Mouse (Mus musculus) neural tube, embryonic 15.5 days (tissue): ENCODE results near the gene Coq5. TPM values are rescaled to one million over a fixed set of nuclear protein-coding genes. Genes with fewer than 3 reads are reported as not detected.
A peak's percentile ranks its signal among the peaks of the same experiment; 100 is the strongest.
"Not testable (repeated sequence)": the region's sequence is repeated elsewhere in the genome, so short reads cannot be mapped to it uniquely, and the experiment has no call there.

Source experiments
- ATAC-seq: fragments of 200-750 bp; cut with Nextera tagmentation; 2 replicates; pipeline ENCODE4 v1.8.0; 2017; ENCODE audit warnings: mild to moderate bottlenecking, moderate TSS enrichment, moderate library complexity; ENCODE audit not compliant: low FRiP score
- H3K27ac ChIP-seq: fragments of 300-500 bp; sonication (generic); replicated peaks from 2 replicates; pipeline ENCODE4 v1.5.1; 2015; ENCODE audit warnings: mild to moderate bottlenecking, inconsistent platforms
- H3K27me3 ChIP-seq: fragments of 300-500 bp; sonication (generic); replicated peaks from 2 replicates; pipeline ENCODE4 v1.6.1; 2015; ENCODE audit warnings: inconsistent platforms
- H3K36me3 ChIP-seq: fragments of 300-500 bp; sonication (generic); 2 replicates; pipeline ENCODE4 v1.6.1; 2015; ENCODE audit warnings: inconsistent platforms
- H3K4me1 ChIP-seq: fragments of 300-500 bp; sonication (generic); 2 replicates; pipeline ENCODE4 v1.6.1; 2015; ENCODE audit warnings: inconsistent platforms
- H3K4me2 ChIP-seq: fragments of 300-500 bp; sonication (generic); 2 replicates; pipeline ENCODE4 v1.6.1; 2015; ENCODE audit warnings: inconsistent platforms, mild to moderate bottlenecking, moderate library complexity
- H3K4me3 ChIP-seq: fragments of 300-500 bp; sonication (generic); replicated peaks from 2 replicates; pipeline ENCODE4 v1.5.1; 2015; ENCODE audit warnings: mild to moderate bottlenecking, inconsistent platforms
- H3K9ac ChIP-seq: fragments of 300-500 bp; sonication (generic); replicated peaks from 2 replicates; pipeline ENCODE4 v1.6.1; 2015; ENCODE audit warnings: mild to moderate bottlenecking, inconsistent platforms
- H3K9me3 ChIP-seq: fragments of 300-500 bp; sonication (generic); replicated peaks from 2 replicates; pipeline ENCODE4 v1.6.1; 2016; ENCODE audit warnings: inconsistent platforms
- WGBS: fragments of 180-500 bp; shearing (Covaris S2); methylation state at CpG from one replicate; pipeline ENCODE4 v1.1.7; 2015; ENCODE audit warnings: mixed read lengths; 5-methylcytosine and 5-hydroxymethylcytosine counted together
- polyA plus RNA-seq: library from polyadenylated mRNA; unstranded; fragments of >200 nt; fragmentation: Nextera tagmentation; extraction: Ambion mirVana; gene quantifications from 2 replicates; pipeline ENCODE4 v1.2.1, GENCODE M21; 2015

The Coq5 gene
- polyA plus RNA-seq, 1 experiment from 2014 or later = 63.7 TPM

DNA sequence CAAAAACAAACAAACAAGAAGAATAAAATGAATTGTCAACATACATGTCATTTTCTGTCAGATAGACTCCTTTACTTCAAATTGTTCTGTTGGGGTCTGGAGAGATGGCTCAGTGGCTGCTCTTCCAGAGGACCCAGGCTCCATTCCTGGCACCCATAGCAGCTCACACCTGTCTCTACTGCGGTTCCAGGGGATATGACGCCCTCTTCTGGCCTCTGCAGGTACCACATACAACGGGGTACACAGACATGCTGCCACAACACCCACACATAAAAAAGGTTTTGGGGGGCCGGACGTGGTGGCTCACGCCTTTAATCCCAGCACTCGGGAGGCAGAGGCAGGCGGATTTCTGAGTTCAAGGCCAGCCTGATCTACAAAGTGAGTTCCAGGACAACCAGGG, 14.7 kb downstream of the Coq5 start:
- H3K9ac ChIP-seq = no peak overlapping the region
- H3K4me1 ChIP-seq = peaks cover 17% of the 10 kb centered on the region
- no peak for ATAC-seq
- 90% methylated on average over 8 of the region's 8 CpGs for WGBS
- H3K36me3 ChIP-seq = peaks cover 81% of the 10 kb centered on the region
- no peak overlapping the region for H3K4me3 ChIP-seq
- no peak overlapping the region for H3K4me2 ChIP-seq
- H3K27ac ChIP-seq = no peak overlapping the region
- no peaks in the 10 kb centered on the region for H3K27me3 ChIP-seq
- H3K9me3 ChIP-seq = no peaks in the 10 kb centered on the region

DNA sequence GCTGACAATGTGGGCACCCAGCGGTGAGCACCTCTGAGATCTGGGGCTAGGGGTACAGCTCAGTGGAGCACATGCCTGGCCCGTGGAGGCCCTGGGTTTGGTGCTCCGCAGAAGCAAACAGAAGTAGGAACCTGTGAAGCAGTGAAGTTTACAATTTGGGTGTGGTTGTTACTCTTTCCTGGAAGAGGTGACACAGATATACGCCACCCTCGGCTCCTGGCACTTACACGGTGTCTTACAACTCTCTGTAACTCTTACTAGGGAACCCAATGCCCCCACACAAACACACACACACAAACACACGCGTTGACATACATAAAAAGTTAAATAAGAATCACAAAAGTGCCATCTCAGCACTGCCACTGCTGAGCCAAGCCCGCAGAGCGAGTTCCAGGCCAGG, 16.9 kb downstream of the Coq5 start:
- Histone ChIP-seq H3K27me3 (no peaks in the 10 kb centered on the region), H3K36me3 (peaks cover 63% of the 10 kb centered on the region), H3K27ac (no peak overlapping the region), H3K9me3 (no peaks in the 10 kb centered on the region), H3K4me2 (no peak overlapping the region), H3K4me3 (no peak overlapping the region), H3K4me1 (peaks cover 24% of the 10 kb centered on the region), H3K9ac (no peak overlapping the region)
- no peak for ATAC-seq
- WGBS = 88% methylated on average over 10 of the region's 10 CpGs

DNA sequence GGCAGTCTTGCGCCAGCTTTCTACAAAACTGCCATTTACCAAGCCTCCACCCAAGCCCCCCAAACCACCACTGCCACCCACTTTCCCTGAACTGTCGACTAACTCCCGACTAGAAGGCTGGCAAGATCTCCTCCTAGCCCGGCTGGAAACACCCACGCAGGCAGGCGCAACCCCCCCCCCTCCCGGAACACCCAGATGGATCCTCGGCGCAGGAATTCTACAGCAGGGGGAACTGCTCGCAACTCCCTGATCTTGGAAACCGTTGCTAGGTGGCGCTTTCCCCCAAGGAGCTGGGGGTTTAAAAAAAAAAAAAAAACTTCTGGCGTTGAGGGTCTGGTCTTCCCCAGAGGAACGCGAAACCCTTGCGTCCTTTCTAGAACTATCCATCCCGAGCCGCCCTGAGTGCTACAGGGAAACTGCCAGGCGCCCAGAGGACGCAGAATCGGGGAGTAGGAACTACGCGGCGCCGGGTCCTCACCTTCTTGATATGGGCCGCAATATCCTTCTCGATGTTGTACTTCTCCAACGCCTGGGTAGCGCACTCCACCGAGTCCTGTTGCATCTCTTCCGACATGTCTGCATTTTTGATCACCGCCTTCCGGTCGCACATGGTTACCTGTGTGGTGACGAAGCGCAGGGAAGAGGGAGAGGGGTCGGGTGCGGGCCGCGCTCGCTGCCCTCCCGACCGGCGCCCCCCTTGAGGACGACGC, 20.7 kb downstream of the Coq5 start:
- under 1% methylated on average over 46 of the region's 46 CpGs for WGBS
- peaks cover 34% of the 10 kb centered on the region for H3K4me1 ChIP-seq
- no peaks in the 10 kb centered on the region for H3K9me3 ChIP-seq
- peak overlapping the region; percentile 93 for H3K27ac ChIP-seq
- peak overlapping the region; percentile 82 for H3K4me3 ChIP-seq
- H3K9ac ChIP-seq = peak overlapping the region; percentile 88
- no peaks in the 10 kb centered on the region for H3K27me3 ChIP-seq
- ATAC-seq = peak; percentile 62
- H3K36me3 ChIP-seq = peaks cover 35% of the 10 kb centered on the region
- peak overlapping the region; percentile 70 for H3K4me2 ChIP-seq

DNA sequence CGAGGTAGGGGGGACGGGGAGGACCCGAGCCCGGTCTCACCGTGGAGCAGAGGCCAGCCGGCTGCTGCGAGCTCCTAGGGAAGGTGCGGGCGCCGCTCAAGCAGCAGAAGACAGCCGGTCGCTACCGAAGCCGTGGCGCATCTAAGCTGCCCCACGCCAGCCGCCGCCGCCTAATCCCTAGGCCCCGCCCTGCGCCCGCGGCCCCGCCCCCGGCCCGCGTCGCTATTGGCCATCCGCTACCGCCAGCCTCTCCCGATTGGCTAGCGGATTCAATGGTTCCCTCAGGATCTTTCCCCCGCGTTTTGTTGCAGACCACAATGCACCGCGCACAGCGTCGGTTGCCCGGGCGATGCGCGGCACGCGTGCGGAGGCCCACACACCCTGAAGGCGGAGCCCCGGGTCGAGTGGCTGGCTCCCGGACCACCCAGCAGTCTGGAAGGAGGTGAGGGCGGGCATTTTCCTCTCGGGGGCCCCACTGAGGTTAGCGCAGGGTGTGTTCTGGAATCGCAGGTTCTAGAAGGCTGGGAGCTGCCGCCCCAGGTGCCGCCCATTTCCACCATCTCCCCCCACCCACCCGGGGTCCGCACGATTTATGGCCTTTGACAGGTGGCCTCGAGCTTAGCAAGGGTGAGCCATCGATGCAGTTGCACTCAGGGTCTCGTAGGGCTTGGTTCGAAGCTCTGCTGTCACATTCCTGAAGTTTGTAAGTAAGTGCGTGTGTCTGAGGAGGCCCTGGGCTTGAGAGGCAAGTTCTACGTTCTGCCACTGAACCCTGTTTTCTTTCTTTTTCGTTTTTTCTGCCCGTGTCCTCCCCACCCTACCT, 21.5 kb downstream of the Coq5 start, which contains the start of gene Dynll1:
TSS of gene Dynll1 (minus strand) at position 208 of the 823 bp plus-strand sequence.
- ATAC-seq = peak; percentile 97
- H3K4me1 ChIP-seq = peaks cover 34% of the 10 kb centered on the region

DNA sequence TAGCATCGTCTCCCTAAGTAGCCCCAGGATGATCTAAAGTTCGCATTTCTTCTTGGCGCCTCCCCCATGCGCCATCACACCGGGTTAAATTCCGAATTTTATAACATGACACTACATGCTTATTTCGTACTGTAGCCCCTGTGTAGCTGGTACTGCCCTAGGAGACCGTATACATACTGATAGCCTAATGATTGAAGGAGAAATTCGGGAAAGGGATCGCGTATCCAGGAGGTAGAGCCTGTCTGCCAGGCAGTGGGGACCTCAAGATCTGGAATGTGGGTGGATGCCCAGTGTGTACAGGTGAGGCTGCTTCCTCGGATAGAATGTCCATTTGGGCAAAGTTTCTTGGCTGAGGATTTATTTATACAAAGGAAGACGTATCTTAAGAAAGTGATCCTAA, 22.1 kb downstream of the Coq5 start:
- Histone ChIP-seq H3K9me3 (no peaks in the 10 kb centered on the region), H3K4me2 (peak overlapping the region; percentile 65), H3K4me1 (peaks cover 34% of the 10 kb centered on the region), H3K4me3 (peak overlapping the region; percentile 82), H3K27me3 (no peaks in the 10 kb centered on the region), H3K9ac (peak overlapping the region; percentile 52), H3K36me3 (peaks cover 21% of the 10 kb centered on the region), H3K27ac (peak overlapping the region; percentile 78)
- no peak; the same call in 1 of the 2 replicates for ATAC-seq
- WGBS = 28% methylated on average over 13 of the region's 13 CpGs

More for the DNA sequence above, 21.5 kb downstream of the Coq5 start, which contains the start of gene Dynll1:
- H3K27me3 ChIP-seq = no peaks in the 10 kb centered on the region
- H3K27ac ChIP-seq = peak within 1 kb of the TSS; percentile 93
- no peaks in the 10 kb centered on the region for H3K9me3 ChIP-seq
- H3K4me3 ChIP-seq = peak within 1 kb of the TSS; percentile 82
- H3K36me3 ChIP-seq = peaks cover 27% of the 10 kb centered on the region
- H3K4me2 ChIP-seq = peak within 1 kb of the TSS; percentile 70
- under 1% methylated on average over 66 of the region's 66 CpGs for WGBS
- peak within 1 kb of the TSS; percentile 88 for H3K9ac ChIP-seq

DNA sequence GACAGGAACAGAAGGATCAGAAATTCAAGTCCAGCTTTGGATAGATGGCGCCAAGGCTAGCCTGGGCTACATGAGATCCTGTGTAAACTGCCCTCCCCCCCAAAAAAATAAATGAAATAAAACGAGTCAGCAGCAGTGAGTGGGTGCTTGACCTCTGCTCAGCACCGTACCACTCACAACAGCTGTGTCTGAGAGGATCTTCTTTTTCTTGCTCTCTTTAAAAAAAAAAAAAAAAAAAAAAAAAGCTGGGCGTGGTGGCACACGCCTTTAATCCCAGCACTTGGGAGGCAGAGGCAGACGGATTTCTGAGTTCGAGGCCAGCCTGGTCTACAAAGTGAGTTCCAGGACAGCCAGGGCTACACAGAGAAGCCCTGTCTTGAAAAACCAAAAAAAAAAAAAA, 22.7 kb downstream of the Coq5 start:
- ATAC-seq, H3K27ac ChIP-seq, H3K27me3 ChIP-seq, H3K4me3 ChIP-seq, H3K9ac ChIP-seq, H3K9me3 ChIP-seq: not testable (repeated sequence)
- Histone ChIP-seq H3K4me2 (peak overlapping the region; percentile 65), H3K4me1 (peaks cover 32% of the 10 kb centered on the region), H3K36me3 (peaks cover 16% of the 10 kb centered on the region)
- 90% methylated on average over 5 of the region's 7 CpGs for WGBS

DNA sequence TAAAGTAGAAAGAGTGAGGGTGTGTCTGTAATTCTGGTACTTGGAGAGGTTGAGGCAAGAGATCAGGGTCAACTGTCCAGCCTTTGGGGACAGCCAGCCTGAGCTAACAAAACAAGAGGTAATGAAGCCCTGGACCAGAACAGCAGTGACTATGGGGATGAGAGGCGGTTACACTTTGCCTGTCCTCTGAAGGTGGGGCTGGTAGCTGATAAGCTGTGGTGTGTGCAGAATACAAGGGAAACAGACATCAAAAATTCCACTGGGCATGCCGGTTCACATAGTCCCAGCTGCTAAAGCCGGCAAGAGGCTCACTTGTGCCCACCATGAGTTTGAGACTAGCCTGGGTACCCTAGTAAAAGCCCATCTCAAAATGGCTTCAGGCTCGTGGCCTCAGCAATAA, 32.9 kb downstream of the Coq5 start:
- no peak overlapping the region for H3K4me2 ChIP-seq
- no peaks in the 10 kb centered on the region for H3K36me3 ChIP-seq
- no peaks in the 10 kb centered on the region for H3K27me3 ChIP-seq
- ATAC-seq = no peak
- H3K4me1 ChIP-seq = peaks cover 12% of the 10 kb centered on the region
- WGBS = 88% methylated on average over 4 of the region's 4 CpGs
- H3K27ac ChIP-seq = no peak overlapping the region
- no peak overlapping the region for H3K4me3 ChIP-seq
- no peak overlapping the region for H3K9ac ChIP-seq
- no peaks in the 10 kb centered on the region for H3K9me3 ChIP-seq

DNA sequence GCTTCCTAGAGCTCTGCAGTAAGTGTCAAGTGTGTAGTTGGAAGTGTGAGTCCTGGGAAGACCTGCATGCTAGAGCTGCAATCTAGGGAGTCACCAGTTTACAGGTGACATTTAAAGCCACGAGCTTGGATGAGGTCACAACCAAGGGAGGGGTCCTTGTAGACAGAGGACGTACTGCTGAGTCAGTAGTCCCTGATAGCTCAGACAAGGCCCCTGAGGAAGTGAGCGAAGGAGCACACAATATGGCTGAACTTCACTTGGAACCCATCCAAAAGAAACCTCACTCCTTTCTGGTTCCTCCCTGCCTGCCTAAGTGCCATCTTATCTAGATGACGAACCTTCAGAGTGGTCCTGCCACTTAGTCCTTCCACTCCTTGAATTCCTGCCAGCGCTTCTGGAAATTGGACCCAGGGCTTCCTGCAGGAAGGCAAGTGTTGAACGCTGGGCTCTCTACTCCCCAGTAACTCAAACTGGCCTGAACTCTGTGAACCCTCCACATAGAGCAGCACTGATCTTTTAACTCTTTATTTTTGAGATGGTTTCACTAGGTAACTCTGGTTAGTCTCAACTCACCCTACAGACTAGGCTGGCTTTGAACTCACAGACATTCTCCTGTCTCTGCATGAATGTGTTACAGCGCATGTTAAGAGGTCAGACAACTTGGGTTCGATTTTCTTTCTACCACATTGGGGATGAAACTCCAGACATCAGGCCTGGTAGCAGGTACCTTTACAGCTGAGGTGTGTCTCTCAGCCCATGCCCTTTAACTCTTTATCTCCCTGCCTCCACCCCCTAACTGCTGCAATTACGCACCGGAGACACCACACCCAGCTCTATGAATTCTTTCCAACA, 33.6 kb downstream of the Coq5 start:
- peaks cover 19% of the 10 kb centered on the region for H3K4me1 ChIP-seq
- H3K4me2 ChIP-seq = no peak overlapping the region
- H3K9ac ChIP-seq = no peak overlapping the region
- H3K9me3 ChIP-seq = no peaks in the 10 kb centered on the region
- no peak for ATAC-seq
- H3K4me3 ChIP-seq = no peak overlapping the region
- H3K27me3 ChIP-seq = no peaks in the 10 kb centered on the region
- WGBS = 76% methylated on average over 10 of the region's 10 CpGs
- H3K36me3 ChIP-seq = no peaks in the 10 kb centered on the region
- H3K27ac ChIP-seq = no peak overlapping the region

DNA sequence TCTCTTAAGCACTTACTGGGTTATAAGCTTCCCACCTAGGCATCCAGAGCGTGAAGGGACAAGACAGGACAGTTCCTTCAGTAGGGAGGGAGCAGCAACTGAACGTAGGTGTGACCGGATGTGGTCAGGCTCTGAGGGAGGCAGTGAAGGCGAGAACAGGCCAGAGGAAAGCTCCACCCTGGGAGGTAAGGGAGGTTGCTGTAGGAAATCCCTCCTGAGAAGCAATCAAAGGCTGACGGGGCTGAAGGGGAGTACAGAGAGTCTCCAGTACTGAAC, 34.1 kb downstream of the Coq5 start:
- Histone ChIP-seq H3K4me3 (no peak overlapping the region), H3K27ac (no peak overlapping the region)
- 43% methylated on average over 5 of the region's 5 CpGs for WGBS

DNA sequence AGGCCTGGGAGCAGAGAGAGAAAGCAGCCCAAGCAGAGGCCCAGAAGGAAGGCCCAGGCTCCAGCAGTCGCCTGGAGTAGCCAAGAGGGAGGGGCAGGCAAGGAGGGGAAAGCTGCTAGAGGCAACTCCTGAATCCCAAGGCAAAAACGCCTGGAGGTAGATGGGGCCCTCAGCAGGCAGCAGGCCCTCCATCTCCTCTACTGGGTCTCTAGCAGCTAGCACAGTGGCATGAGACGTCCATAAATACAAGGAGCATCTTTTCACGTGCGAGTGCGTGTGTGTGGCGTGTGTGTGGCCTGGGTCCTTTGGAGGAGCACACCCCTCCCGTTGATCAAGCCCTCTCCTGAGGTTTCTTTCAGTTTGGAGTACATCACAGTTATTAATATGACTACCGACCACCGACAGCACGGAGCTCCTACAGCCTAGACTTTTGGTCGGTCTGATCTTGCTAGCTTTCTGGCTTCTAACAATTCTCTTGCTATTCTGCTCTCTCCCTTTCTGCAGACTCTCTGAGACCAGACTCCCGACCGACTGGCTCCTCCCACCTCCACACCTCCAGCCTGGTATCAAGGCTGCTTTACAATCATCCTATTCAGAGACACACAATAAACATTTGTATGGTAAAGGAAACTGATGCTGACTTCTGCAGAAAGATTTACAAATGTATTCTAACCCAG, 37.6 kb downstream of the Coq5 start:
- Histone ChIP-seq H3K9me3 (no peaks in the 10 kb centered on the region), H3K27ac (peak overlapping the region; percentile 62), H3K4me1 (peaks cover 37% of the 10 kb centered on the region), H3K4me3 (no peak overlapping the region), H3K4me2 (peak overlapping the region; percentile 9; the same call in 1 of the 2 replicates), H3K36me3 (no peaks in the 10 kb centered on the region), H3K9ac (no peak overlapping the region), H3K27me3 (no peaks in the 10 kb centered on the region)
- ATAC-seq = no peak
- WGBS = 2% methylated on average over 14 of the region's 14 CpGs

More for the DNA sequence above, 34.1 kb downstream of the Coq5 start:
- Histone ChIP-seq H3K36me3 (no peaks in the 10 kb centered on the region), H3K9ac (no peak overlapping the region), H3K4me2 (no peak overlapping the region), H3K9me3 (no peaks in the 10 kb centered on the region), H3K4me1 (peaks cover 24% of the 10 kb centered on the region), H3K27me3 (no peaks in the 10 kb centered on the region)
- no peak for ATAC-seq
